Mouse (Mus musculus) G1E (cell line): Measurements from ENCODE around the gene Cdkal1.

Experiments
- CTCF ChIP-seq: IDR thresholded peaks from 2 replicates; pipeline ENCODE4 v1.5.1; 2012; ENCODE audit warnings: low read depth, low read length, inconsistent platforms, mixed read lengths
- POLR2AphosphoS5 ChIP-seq: IDR thresholded peaks from 2 replicates; pipeline ENCODE4 v1.6.1; 2012; ENCODE audit warnings: low read depth, low read length, inconsistent platforms; ENCODE audit not compliant: insufficient replicate concordance

DNA sequence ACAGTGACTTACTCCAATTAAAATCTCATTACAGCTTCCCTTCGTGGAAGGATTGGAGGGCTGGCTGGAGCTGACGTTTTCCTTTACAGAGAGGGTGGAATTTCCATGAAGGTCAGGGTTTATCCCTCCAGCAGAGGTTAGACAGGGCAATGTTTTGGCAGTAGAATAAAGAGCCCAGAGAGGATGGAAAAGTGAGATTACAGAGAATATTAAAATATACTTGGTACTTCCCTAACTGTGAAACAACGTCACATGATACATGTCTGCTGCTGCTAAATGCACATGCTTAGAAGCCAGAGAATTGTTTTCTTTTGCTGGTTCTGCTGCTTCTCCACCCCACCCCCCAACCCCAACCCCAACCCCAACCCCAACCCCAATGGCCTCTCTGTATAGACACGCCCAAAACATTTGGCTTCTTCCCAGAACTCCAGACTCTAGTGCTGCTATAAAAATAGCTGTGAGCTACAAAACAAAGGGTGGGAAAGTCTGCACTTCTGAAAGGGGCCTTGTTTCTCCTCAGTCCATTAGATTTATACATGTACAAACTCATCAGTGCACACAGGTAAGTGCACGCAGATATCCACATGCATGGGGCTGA lies 677.5 kb downstream of the Cdkal1 start:
- TF ChIP-seq CTCF = no peak
- no peak for TF ChIP-seq POLR2AphosphoS5
